Mouse (Mus musculus) embryonic fibroblast, embryonic 13.5 days (primary cell): ENCODE measurements at regions not wholly inside any gene's neighbourhood (a gene's known extent, or its start where the extent isn't known, plus 50 kb on each side); places are given as distances from the start of the nearest gene placed in this dataset.
A peak's percentile ranks its signal among the peaks of the same experiment; 100 is the strongest.

Source experiments
- H3K27ac ChIP-seq: 2 replicates; pipeline ENCODE4 v1.5.1; 2012; ENCODE audit warnings: low read length, control low read depth, inconsistent platforms; ENCODE audit not compliant: insufficient read depth
- H3K4me1 ChIP-seq: 2 replicates; pipeline ENCODE4 v1.6.1; 2011; ENCODE audit warnings: low read length; ENCODE audit not compliant: control insufficient read depth, insufficient read depth
- H3K4me3 ChIP-seq: 2 replicates; pipeline ENCODE4 v1.5.1; 2011; ENCODE audit warnings: mild to moderate bottlenecking, control low read depth, low read length; ENCODE audit not compliant: insufficient read depth
- CTCF ChIP-seq: IDR thresholded peaks from 2 replicates; pipeline ENCODE4 v1.5.1; 2011; ENCODE audit warnings: mild to moderate bottlenecking, control low read depth, low read length, moderate library complexity, borderline replicate concordance; ENCODE audit not compliant: insufficient read depth
- POLR2A ChIP-seq: IDR thresholded peaks from 2 replicates; pipeline ENCODE4 v1.6.1; 2011; ENCODE audit warnings: low read depth, mild to moderate bottlenecking, control low read depth, low read length, moderate library complexity

GRCm38 (mm10) chr12:80005227-80005919 is 107.4 kb downstream of the Zfp36l1 start:
- Histone ChIP-seq H3K27ac (no peak overlapping the region), H3K4me1 (no peaks in the 10 kb centered on the region), H3K4me3 (no peak overlapping the region)
- TF ChIP-seq CTCF (no peak), POLR2A (no peak)

GRCm38 (mm10) chr12:80004575-80004974 is 108.2 kb downstream of the Zfp36l1 start:
- Histone ChIP-seq H3K27ac (no peak overlapping the region), H3K4me1 (no peaks in the 10 kb centered on the region), H3K4me3 (no peak overlapping the region)
- no peak for TF ChIP-seq POLR2A
- TF ChIP-seq CTCF = no peak

- H3K4me3 ChIP-seq = no peak overlapping the region
- H3K27ac ChIP-seq = no peak overlapping the region
- TF ChIP-seq CTCF (no peak), POLR2A (no peak)
- no peaks in the 10 kb centered on the region for H3K4me1 ChIP-seq
Observed at GRCm38 (mm10) chr12:80003486-80003885, 109.3 kb downstream of the Zfp36l1 start.

- Histone ChIP-seq H3K4me3 (no peak overlapping the region), H3K4me1 (no peaks in the 10 kb centered on the region), H3K27ac (no peak overlapping the region)
- TF ChIP-seq POLR2A (no peak), CTCF (no peak)
Observed at GRCm38 (mm10) chr12:80002474-80003125, 110.2 kb downstream of the Zfp36l1 start.

- Histone ChIP-seq H3K27ac (no peak overlapping the region), H3K4me3 (no peak overlapping the region), H3K4me1 (no peaks in the 10 kb centered on the region)
- TF ChIP-seq CTCF (no peak), POLR2A (no peak)
Observed at GRCm38 (mm10) chr12:80001794-80002193, 111.0 kb downstream of the Zfp36l1 start.

GRCm38 (mm10) chr12:79999868-80000370 is 112.9 kb downstream of the Zfp36l1 start:
- TF ChIP-seq POLR2A (no peak), CTCF (no peak)

GRCm38 (mm10) chr12:79998788-79999187 is 114.0 kb downstream of the Zfp36l1 start:
- no peak overlapping the region for H3K4me3 ChIP-seq
- no peak overlapping the region for H3K27ac ChIP-seq
- TF ChIP-seq CTCF (no peak), POLR2A (no peak)
- H3K4me1 ChIP-seq = peaks cover 6% of the 10 kb centered on the region; the same call in 1 of the 2 replicates

More at GRCm38 (mm10) chr12:79999868-80000370, 112.9 kb downstream of the Zfp36l1 start:
- Histone ChIP-seq H3K4me3 (no peak overlapping the region), H3K27ac (no peak overlapping the region), H3K4me1 (peaks cover 6% of the 10 kb centered on the region; the same call in 1 of the 2 replicates)

GRCm38 (mm10) chr12:79998339-79998738 is 114.5 kb downstream of the Zfp36l1 start:
- TF ChIP-seq CTCF (no peak), POLR2A (no peak)
- Histone ChIP-seq H3K27ac (no peak overlapping the region), H3K4me1 (peaks cover 6% of the 10 kb centered on the region; the same call in 1 of the 2 replicates), H3K4me3 (no peak overlapping the region)

- H3K4me3 ChIP-seq = no peak overlapping the region
- peaks cover 6% of the 10 kb centered on the region; the same call in 1 of the 2 replicates for H3K4me1 ChIP-seq
- TF ChIP-seq CTCF (no peak), POLR2A (no peak)
- no peak overlapping the region for H3K27ac ChIP-seq
Observed at GRCm38 (mm10) chr12:79997201-79997600, 115.6 kb downstream of the Zfp36l1 start.

GRCm38 (mm10) chr12:79995521-79996094 is 117.2 kb downstream of the Zfp36l1 start:
- H3K27ac ChIP-seq = 0 out of 2 replicates have a peak overlapping the region, but pooled peaks have one; percentile 3
- no peak for TF ChIP-seq CTCF
- no peak for TF ChIP-seq POLR2A
- H3K4me3 ChIP-seq = no peak overlapping the region
- peaks cover 9% of the 10 kb centered on the region; the same call in 1 of the 2 replicates for H3K4me1 ChIP-seq
